Mouse (Mus musculus) adrenal gland, postnatal 4 days (tissue): ENCODE measurements at regions not wholly inside any gene's neighbourhood (a gene's known extent, or its start where the extent isn't known, plus 50 kb on each side); places are given as distances from the start of the nearest gene placed in this dataset.

ENCODE experiments used
- DNase-seq, 2 experiments: peaks; one replicate each; pipeline ENCODE4 v3.0.0; 2021 to 2022; ENCODE audit warnings: low spot score in 2 of 2, mixed read lengths in 2 of 2

- no peak for DNase-seq
These were observed 225.6 kb upstream of the Pde3a start for GRCm38 (mm10) chr6:141023501-141023900.

DNA sequence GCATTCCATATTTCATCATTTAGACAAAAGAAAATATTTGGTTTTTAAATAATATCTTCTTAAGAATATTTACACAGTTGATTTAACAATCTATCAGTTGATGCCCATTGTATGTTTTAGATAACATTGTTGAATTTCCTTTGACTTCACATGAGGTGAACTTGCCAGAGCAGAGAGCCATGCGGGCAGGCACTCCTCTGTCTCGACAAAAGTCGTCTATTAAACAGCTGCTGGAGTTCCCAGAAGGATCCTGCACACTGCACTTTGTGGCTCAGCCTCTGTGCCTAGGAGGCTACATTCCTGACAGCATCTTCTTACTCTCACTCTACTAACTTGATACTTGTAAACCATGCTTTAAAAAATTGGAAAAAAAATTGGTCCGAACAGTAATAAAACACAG lies 221.7 kb upstream of the Pde3a start:
- DNase-seq: no peak

- no peak for DNase-seq
These were observed 221.3 kb upstream of the Pde3a start for GRCm38 (mm10) chr6:141027787-141028186.

DNA sequence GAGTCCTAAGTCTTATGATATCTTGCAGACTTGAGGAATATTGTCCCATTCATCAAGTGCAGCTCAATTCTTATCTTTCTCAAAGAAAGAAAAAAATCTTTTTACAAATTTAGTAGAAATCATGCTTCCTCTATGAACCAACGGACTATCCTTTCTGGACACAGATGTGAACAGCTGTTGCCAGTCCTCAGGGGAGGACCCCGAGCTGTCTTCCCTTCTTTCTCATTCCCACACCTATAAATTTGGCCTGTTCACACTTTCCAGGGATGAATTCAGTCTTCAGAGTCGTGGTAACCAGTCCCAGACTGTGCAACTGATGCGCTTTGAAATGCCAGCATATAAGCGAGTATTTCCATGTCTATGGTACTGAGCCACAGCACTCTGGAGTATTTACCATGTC lies 214.2 kb upstream of the Pde3a start:
- DNase-seq: no peak

DNA sequence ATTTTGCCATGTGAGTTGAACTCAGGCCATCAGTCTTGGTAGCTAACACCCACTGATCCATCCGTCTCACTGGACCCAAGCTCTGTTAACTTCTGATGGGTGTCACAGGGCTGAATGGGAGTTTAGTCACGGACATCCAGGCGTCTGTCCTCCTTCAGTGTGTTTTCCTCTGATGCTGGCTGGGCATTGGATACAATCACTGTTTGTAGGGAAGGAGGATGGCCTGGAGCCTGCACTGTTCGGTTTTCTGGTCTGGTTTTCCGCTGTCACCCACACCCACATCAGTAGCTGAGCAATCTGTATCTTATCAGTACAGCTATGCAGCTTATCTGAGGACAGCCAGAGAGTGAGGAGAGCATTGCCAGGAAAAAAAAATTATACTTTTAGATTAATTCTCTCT lies 207.7 kb upstream of the Pde3a start:
- no peak for DNase-seq

DNA sequence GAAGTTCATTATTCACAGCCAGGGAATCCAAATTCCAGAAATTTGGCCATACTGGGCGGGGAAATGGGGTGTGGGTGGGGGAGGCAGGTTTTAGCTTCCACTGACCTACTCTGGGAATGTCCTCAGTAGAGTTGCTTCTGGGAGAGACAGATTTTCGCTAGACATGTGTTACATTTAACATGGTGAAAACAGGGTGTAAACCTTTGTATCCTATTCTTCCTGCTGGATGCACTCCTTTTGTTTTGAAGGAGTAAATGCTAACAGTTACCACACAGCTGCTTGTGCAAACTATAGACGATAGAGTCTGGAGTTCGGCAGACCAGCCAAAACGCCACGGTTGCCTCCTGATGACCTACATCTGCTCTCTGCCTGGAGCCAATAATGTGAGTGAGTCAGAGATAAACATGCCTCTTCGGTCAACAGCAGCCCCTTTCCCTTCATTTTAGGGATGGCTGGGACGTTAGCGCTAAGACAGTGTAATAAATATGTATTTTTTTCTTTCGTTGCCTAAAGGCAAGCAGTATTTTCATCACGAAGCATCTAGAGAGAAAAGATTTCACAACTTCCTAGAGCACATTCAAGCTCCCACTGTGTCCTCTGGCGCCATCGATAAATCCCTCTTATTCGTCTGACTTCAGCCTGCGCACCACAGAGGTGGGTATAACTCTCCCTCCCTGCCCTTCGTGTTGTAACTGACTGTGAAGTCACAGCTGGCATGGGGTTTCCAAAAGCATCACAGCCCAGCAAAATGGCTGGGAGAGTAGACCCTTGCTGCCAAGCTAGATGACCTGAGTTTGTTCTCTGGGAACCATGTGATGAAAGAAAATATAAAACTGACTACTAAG lies 207.1 kb upstream of the Pde3a start:
- DNase-seq: no peak

- no peak for DNase-seq
These were observed 200.8 kb upstream of the Pde3a start for GRCm38 (mm10) chr6:141048271-141048670.

GRCm38 (mm10) chr6:141050038-141050684 lies 198.9 kb upstream of the Pde3a start:
- no peak for DNase-seq

DNA sequence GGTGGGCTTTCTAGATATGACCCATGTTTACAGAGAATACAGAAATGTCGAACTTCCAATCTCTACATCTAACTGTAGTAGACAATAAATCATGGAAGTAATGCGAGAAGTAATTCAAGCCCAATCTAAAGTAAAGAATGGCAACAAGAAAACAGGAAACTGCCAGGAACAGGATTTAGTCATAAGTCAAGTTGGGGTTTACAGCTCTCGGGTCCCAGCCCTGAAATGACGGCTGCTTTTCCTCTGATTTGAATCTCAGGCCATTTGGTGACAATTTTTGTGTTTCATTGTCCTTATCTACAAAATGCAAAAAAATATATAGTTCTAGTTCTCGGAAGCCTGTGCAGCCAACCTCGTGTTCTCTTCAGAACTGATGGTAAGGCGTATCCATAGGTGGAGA lies 195.0 kb upstream of the Pde3a start:
- DNase-seq: no peak

- no peak for DNase-seq
These were observed 189.7 kb upstream of the Pde3a start for GRCm38 (mm10) chr6:141059250-141059916.

- DNase-seq: no peak
These were observed 183.3 kb upstream of the Pde3a start for GRCm38 (mm10) chr6:141065724-141066123.

- no peak for DNase-seq
These were observed 180.1 kb upstream of the Pde3a start for GRCm38 (mm10) chr6:141068861-141069467.

- DNase-seq: no peak
These were observed 179.2 kb upstream of the Pde3a start for GRCm38 (mm10) chr6:141069896-141070295.

DNA sequence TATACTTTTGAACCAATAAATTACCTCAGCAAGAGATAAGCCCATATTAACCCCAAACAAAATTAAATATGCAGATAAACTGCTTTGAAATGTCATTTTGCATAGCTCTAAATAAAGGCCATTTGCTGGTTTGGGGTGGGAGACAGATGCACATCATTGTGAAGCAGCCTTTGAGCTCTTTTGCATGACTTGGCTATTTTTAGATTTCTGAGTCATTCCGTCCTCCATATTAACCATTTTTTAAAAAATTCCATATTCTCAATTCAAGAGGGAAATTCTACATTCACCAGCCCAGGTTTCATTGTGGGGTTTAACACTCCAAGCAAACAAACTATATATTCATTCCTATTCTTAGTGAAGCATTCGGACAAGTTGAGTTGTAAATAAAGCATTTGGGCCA lies 177.6 kb upstream of the Pde3a start:
- no peak for DNase-seq

- DNase-seq: no peak
These were observed 157.8 kb upstream of the Pde3a start for GRCm38 (mm10) chr6:141091076-141091780.

DNA sequence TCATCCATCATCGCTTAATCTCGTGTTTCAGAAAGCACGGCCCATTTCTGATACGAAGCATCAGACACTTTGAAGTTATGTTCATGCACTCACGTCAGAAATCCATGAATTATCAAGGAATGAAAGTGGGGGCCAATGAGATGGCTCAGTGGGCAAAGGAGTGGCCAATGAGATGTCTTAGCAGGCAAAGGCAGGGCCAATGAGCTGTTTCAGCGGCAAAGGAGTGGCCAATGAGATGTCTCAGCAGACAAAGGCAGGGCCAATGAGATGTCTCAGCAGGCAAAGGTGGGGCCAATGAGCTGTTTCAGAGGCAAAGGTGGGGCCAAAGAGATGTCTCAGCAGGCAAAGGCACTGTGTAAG lies 157.3 kb upstream of the Pde3a start:
- DNase-seq: no peak

DNA sequence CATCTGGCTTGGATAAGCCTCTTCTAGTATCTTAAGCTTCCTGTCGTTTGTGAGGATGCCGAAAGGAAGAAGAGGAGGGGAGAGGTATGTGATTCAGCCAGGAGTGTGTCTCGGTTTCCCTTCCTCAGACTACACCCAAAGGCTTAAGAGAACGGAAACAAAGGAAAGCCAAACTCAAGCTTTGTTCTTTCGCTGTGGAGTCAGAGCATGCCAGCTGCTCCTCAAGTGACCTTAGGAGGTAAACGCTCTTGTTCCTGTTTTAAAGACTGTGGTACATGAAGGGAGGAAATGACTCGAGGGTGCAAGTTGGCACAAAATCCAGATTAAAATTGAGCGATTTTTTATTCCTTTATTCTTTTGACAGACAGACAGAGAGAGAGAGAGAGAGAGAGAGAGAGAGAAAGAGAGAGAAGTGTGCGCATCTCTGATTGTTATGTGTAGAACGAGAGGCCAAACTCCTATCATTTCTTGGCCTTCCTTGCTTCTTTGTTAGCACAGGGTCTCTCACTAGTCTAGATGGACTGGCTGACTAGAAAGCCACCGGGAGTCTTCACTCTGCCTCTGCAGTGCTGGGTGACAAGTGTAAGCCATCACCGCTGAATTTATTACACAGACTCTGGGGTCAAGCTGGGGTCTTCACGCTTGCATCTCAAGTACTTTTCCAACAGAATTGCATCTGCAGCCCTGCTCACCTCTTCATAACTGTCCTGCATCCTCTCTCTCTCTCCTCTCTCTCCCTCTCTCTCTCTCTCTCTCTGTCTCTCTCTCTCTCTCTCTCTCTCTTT lies 151.5 kb upstream of the Pde3a start:
- no peak for DNase-seq

GRCm38 (mm10) chr6:141118287-141118686 lies 130.8 kb upstream of the Pde3a start:
- no peak for DNase-seq

DNA sequence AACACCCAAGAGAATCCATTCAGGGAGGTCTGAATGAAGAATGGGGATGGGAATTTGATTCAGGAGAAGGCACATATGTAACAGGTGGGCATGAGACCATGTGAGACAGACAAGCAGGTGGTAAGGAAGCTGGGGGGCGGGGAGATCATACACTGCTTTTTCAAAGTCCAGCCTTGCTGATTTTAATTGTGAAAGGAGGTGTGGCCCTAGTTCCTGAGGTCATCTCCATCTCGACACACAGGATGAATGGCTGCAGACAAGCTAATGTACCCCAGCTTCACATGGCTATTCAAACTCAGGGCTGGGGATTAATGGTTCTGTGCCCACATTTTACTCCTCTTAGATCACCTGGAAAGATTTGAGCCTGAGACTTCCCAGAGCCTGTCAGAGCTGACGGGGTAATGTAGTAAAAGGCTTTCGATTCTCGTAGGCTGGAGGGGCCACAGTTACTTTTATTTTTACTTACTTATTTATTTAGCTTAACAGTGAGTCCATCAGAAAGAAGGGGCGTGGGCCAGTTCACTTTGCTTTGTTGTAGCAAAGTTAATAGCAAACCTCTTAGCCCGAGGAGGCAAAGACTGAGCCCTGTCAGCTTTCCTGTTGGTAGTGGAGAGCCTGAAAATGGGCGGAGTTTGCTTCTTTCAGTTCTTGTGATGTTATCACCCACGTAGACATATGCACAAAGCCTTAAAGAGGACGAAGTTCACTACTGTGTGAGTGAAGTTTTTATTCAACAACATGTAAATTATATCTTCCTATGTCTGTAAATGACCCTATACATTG lies 122.3 kb upstream of the Pde3a start:
- DNase-seq: no peak

GRCm38 (mm10) chr6:141129596-141129995 lies 119.5 kb upstream of the Pde3a start:
- no peak for DNase-seq
